Mouse (Mus musculus) mouse embryonic stem cell (cell line): ENCODE data around the gene Olfr53.
"Not testable (repeated sequence)": the region's sequence is repeated elsewhere in the genome, so short reads cannot be mapped to it uniquely, and the experiment has no call there.

ENCODE experiments used
- in situ Hi-C, 2 experiments: fragments of 300-500 bp; cut with MboI; formaldehyde crosslinking; loops; 1 replicate in 1 of 2; 3 replicates in 1 of 2; pipeline ENCODE4 v1.14.3; 2019 to 2020; ENCODE audit warnings: low sequenced_read_pairs in 2 of 2, low pct_unique_long_range_greater_than_20kb in 1 of 2, mixed read lengths in 1 of 2; ENCODE audit not compliant: unreplicated experiment in 1 of 2

Gene Olfr53

GRCm38 (mm10) chr7:140646152-140646551, at the start of gene Olfr53:
Gene Olfr53, plus strand, starts transcription at chr7:140646452.
- in situ Hi-C loops = no loop called here

- in situ Hi-C loops = not testable (repeated sequence)
These were observed 45.3 kb upstream of the Olfr53 start, which contains the start of gene Olfr46 for GRCm38 (mm10) chr7:140600969-140601368. Gene Olfr46, plus strand, starts transcription at chr7:140601269.

- in situ Hi-C loops = not testable (repeated sequence)
These were observed 17.6 kb upstream of the Olfr53 start, which contains the start of gene Olfr61 for GRCm38 (mm10) chr7:140628670-140629069. Gene Olfr61, plus strand, starts transcription at chr7:140628970.

- in situ Hi-C loops = no loop called here
These were observed 15.7 kb upstream of the Olfr53 start for GRCm38 (mm10) chr7:140630559-140630958.

GRCm38 (mm10) chr7:140659630-140660029, 13.4 kb downstream of the Olfr53 start, which contains the start of gene Olfr539:
Gene Olfr539, plus strand, starts transcription at chr7:140659930.
- in situ Hi-C loops = no loop called here

GRCm38 (mm10) chr7:140670693-140671092, 24.4 kb downstream of the Olfr53 start:
- in situ Hi-C loops = not testable (repeated sequence)

GRCm38 (mm10) chr7:140675863-140676262, 29.6 kb downstream of the Olfr53 start:
- in situ Hi-C loops = no loop called here

GRCm38 (mm10) chr7:140679591-140679990, 33.3 kb downstream of the Olfr53 start:
- in situ Hi-C loops = not testable (repeated sequence)

- in situ Hi-C loops = no loop called here
These were observed 35.4 kb downstream of the Olfr53 start, which contains the start of gene Olfr45 for GRCm38 (mm10) chr7:140681651-140682050. Gene Olfr45, plus strand, starts transcription at chr7:140681951.

- in situ Hi-C loops = no loop called here
These were observed 50.7 kb downstream of the Olfr53 start, which contains the start of gene Olfr541 for GRCm38 (mm10) chr7:140696967-140697366. Gene Olfr541, plus strand, starts transcription at chr7:140697267.
